Mouse (Mus musculus) limb, embryonic 14.5 days (tissue): ENCODE measurements around the gene Gtdc1. TPM values are rescaled to one million over a fixed set of nuclear protein-coding genes. Genes with fewer than 3 reads are reported as not detected.
"Not testable (repeated sequence)": the region's sequence is repeated elsewhere in the genome, so short reads cannot be mapped to it uniquely, and the experiment has no call there.

ENCODE experiments used
- ATAC-seq: fragments of 200-750 bp; cut with Nextera tagmentation; 2 replicates; pipeline ENCODE4 v1.8.0; 2017; ENCODE audit warnings: low read depth, moderate number of reproducible peaks, moderate TSS enrichment; ENCODE audit not compliant: low FRiP score
- DNase-seq: peaks from one replicate; pipeline ENCODE4 v3.0.0-alpha.2; 2015; ENCODE audit warnings: low spot score
- H3K27ac ChIP-seq: fragments of 300-500 bp; sonication (generic); replicated peaks from 2 replicates; pipeline ENCODE4 v1.5.1; 2014; ENCODE audit warnings: low read depth, mild to moderate bottlenecking, low read length, moderate library complexity, mixed read lengths
- H3K27me3 ChIP-seq: fragments of 300-500 bp; sonication (generic); 2 replicates; pipeline ENCODE4 v1.6.1; 2014; ENCODE audit warnings: low read length, mixed read lengths; ENCODE audit not compliant: control insufficient read depth, insufficient read depth
- H3K36me3 ChIP-seq: fragments of 300-500 bp; sonication (generic); 2 replicates; pipeline ENCODE4 v1.6.1; 2014; ENCODE audit warnings: mild to moderate bottlenecking, low read length, moderate library complexity, mixed read lengths; ENCODE audit not compliant: control insufficient read depth, insufficient read depth
- H3K4me1 ChIP-seq: fragments of 300-500 bp; sonication (generic); 2 replicates; pipeline ENCODE4 v1.6.1; 2014; ENCODE audit warnings: antibody characterized with exemption, low read length, mixed read lengths; ENCODE audit not compliant: control insufficient read depth, insufficient read depth
- H3K4me2 ChIP-seq: fragments of 300-500 bp; sonication (generic); replicated peaks from 2 replicates; pipeline ENCODE4 v1.6.1; 2014; ENCODE audit warnings: low read depth, mild to moderate bottlenecking, low read length, moderate library complexity; ENCODE audit not compliant: severe bottlenecking
- H3K4me3 ChIP-seq: fragments of 300-500 bp; sonication (generic); replicated peaks from 2 replicates; pipeline ENCODE4 v1.5.1; 2014; ENCODE audit warnings: low read length
- H3K9ac ChIP-seq: fragments of 300-500 bp; sonication (generic); 2 replicates; pipeline ENCODE4 v1.6.1; 2014; ENCODE audit warnings: mild to moderate bottlenecking, low read depth, low read length, moderate library complexity; ENCODE audit not compliant: severe bottlenecking
- H3K9me3 ChIP-seq: fragments of 300-500 bp; sonication (generic); 2 replicates; pipeline ENCODE4 v1.6.1; 2016; ENCODE audit warnings: low read length; ENCODE audit not compliant: control insufficient read depth
- POLR2A ChIP-seq: fragments of 200-500 bp; IDR thresholded peaks from 2 replicates; pipeline ENCODE4 v1.8.0; 2012; ENCODE audit warnings: inconsistent platforms, mild to moderate bottlenecking, moderate library complexity, borderline replicate concordance; ENCODE audit not compliant: insufficient read depth, insufficient read length; ENCODE audit errors: extremely low read depth
- WGBS: fragments of 180-500 bp; shearing (Covaris S2); extraction: QIAGEN DNeasy Blood & Tissue Kit; methylation state at CpG from one replicate; pipeline ENCODE4 v1.1.7; 2014; 5-methylcytosine and 5-hydroxymethylcytosine counted together
- polyA plus RNA-seq, 2 experiments: library from polyadenylated mRNA; depleted of rRNA in 1 of 2; stranded (reverse) in 1 of 2; unstranded in 1 of 2; fragments of >200 nt; fragmentation: Nextera tagmentation in 1 of 2; extraction: Ambion mirVana in 1 of 2; gene quantifications; 2 replicates each; pipeline versions ENCODE4 v1.2.1 to v1.2.3; 2012 to 2014

Gene Gtdc1
- polyA plus RNA-seq, 2 experiments, result 14.3 to 22.9 TPM

DNA sequence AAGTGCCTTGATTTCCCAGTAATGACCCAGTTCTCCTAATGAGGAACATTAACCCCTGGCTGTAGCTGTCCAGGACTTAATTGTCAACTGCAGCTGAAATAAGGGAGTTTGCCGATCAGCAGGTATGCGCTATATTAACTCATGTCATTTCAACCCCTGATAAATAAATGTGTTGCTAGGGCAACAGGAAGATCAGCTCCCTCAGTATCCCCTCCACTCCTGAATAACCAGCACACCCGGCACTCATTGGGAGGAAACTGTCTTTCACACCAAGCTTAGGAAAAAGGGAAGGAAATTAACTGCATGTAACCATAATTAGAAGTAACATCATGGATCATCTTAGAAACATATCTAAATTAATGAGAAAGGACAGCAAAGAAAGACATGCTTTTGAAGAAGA lies 302.3 kb downstream of the Gtdc1 start:
- H3K4me3 ChIP-seq, result no peak overlapping the region

DNA sequence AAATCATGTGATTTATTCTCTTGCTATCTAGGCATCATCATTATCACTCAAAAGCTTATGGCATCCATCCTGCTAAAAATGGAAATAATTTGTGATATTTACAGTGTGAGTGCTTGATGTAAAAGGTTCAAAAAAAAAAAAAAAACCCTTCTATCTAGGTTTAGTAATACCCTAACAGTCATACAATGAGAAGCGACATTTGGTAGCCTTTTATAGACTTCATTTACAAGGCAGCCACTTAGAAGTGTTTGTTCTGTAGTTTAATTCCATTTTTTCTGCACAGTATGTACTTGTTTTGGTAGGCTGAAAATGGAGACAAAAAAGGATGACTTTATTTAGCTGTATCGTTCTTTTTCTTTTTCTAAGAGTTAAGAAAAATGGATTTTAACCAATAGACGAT lies 305.0 kb downstream of the Gtdc1 start:
- Histone ChIP-seq H3K27me3 (no peaks in the 10 kb centered on the region), H3K9ac (no peak overlapping the region), H3K27ac (no peak overlapping the region), H3K4me1 (no peaks in the 10 kb centered on the region), H3K4me3 (no peak overlapping the region), H3K9me3 (no peaks in the 10 kb centered on the region), H3K4me2 (no peak overlapping the region), H3K36me3 (no peaks in the 10 kb centered on the region)
- TF ChIP-seq POLR2A, result no peak
- DNase-seq, result no peak
- ATAC-seq, result no peak
- 77% methylated on average over 3 of the region's 3 CpGs for WGBS

More for the DNA sequence above, 302.3 kb downstream of the Gtdc1 start:
- H3K36me3 ChIP-seq, result no peaks in the 10 kb centered on the region
- no peak overlapping the region for H3K4me2 ChIP-seq
- no peaks in the 10 kb centered on the region for H3K27me3 ChIP-seq
- ATAC-seq (no peak), DNase-seq (no peak)
- no peaks in the 10 kb centered on the region for H3K9me3 ChIP-seq
- no peak overlapping the region for H3K27ac ChIP-seq
- no peak overlapping the region for H3K9ac ChIP-seq
- H3K4me1 ChIP-seq, result no peaks in the 10 kb centered on the region
- WGBS, result 36% methylated on average over 3 of the region's 3 CpGs
- no peak for TF ChIP-seq POLR2A

GRCm38 (mm10) chr2:44599653-44600052 lies 327.8 kb downstream of the Gtdc1 start:
- not testable (repeated sequence) for H3K9ac ChIP-seq, DNase-seq, H3K4me3 ChIP-seq, H3K36me3 ChIP-seq, H3K9me3 ChIP-seq, H3K27me3 ChIP-seq, H3K27ac ChIP-seq, H3K4me1 ChIP-seq, H3K4me2 ChIP-seq, ATAC-seq
- WGBS, result 99% methylated on average over 3 of the region's 3 CpGs

DNA sequence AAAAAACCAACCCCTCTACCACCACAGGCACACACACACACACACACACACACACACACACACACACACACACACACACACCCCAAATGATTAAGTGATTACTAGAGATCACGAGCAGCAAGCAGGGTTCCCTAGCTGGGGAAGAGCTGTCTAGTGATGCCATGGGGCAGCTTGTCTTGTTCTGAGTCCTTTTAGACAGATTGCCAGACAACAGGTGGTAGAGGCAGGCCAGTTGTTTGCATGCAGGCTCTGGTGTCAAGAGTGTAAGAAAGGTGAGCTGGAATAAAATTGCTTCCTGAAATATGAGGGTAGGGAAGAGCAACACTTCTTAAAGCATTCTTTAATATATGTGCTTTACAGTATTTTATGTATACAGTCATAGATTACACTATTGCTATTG lies 333.2 kb downstream of the Gtdc1 start:
- WGBS, result 54% methylated on average over 1 of the region's 1 CpGs
- H3K27ac ChIP-seq, result no peak overlapping the region
- H3K4me1 ChIP-seq, result 0 out of 2 replicates have a peak, but pooled peaks cover 6% of the 10 kb centered on the region
- no peak overlapping the region for H3K4me3 ChIP-seq
- H3K9ac ChIP-seq, result no peak overlapping the region
- DNase-seq (no peak), ATAC-seq (no peak)
- H3K4me2 ChIP-seq, result no peak overlapping the region
- H3K9me3 ChIP-seq, result no peaks in the 10 kb centered on the region
- no peak for TF ChIP-seq POLR2A
- no peaks in the 10 kb centered on the region for H3K36me3 ChIP-seq
- no peaks in the 10 kb centered on the region for H3K27me3 ChIP-seq

DNA sequence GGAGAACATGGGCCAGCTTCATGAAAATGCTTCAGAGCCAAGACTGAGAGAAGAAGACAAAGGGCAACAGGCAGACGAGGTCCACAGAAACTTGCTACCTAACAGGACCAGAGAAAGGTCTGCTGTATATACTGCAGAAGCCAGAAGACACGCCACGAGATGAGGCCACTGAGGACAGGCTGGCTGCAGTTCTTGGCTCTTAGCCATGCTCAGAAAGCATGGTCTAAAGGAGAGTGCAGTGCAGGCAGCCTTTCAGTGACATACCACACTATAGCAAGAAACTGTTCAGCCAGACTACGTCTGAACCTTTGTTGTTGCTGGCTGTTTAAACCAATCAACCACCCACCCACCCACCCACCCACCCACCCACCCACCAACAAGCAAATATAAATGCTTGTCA lies 336.6 kb downstream of the Gtdc1 start:
- no peak for ATAC-seq
- 56% methylated on average over 4 of the region's 4 CpGs for WGBS
- no peak overlapping the region for H3K4me2 ChIP-seq
- H3K9ac ChIP-seq, result no peak overlapping the region
- H3K27ac ChIP-seq, result no peak overlapping the region
- H3K4me3 ChIP-seq, result no peak overlapping the region
- H3K36me3 ChIP-seq, result no peaks in the 10 kb centered on the region
- no peaks in the 10 kb centered on the region for H3K27me3 ChIP-seq
- TF ChIP-seq POLR2A, result no peak
- DNase-seq, result no peak
- no peaks in the 10 kb centered on the region for H3K9me3 ChIP-seq
- no peaks in the 10 kb centered on the region for H3K4me1 ChIP-seq

- ATAC-seq, result no peak
- no peaks in the 10 kb centered on the region for H3K9me3 ChIP-seq
- TF ChIP-seq POLR2A, result no peak
- no peak overlapping the region for H3K4me2 ChIP-seq
- no peak overlapping the region for H3K9ac ChIP-seq
- no peaks in the 10 kb centered on the region for H3K36me3 ChIP-seq
- no peaks in the 10 kb centered on the region for H3K4me1 ChIP-seq
- no peak overlapping the region for H3K4me3 ChIP-seq
- no peaks in the 10 kb centered on the region for H3K27me3 ChIP-seq
- no peak for DNase-seq
- no peak overlapping the region for H3K27ac ChIP-seq
Measured at GRCm38 (mm10) chr2:44584061-44584460, 343.4 kb downstream of the Gtdc1 start.
